Mouse (Mus musculus): ENCODE results near the gene Atp8b5. TPM values are rescaled to one million over a fixed set of nuclear protein-coding genes. Genes with fewer than 3 reads are reported as not detected.

Atp8b5 gene
- polyA plus RNA-seq, 1 experiment from 2014 or later, result 1.1 TPM

- no peak overlapping the region for H3K27ac ChIP-seq (ENCODE audit: low read depth, low read length)
- no peaks in the 10 kb centered on the region for H3K4me1 ChIP-seq (replicated peaks; ENCODE audit: control insufficient read depth, insufficient read depth, low read length)
- no peak for TF ChIP-seq CTCF (IDR thresholded peaks at IDR 0.05; ENCODE audit: low read depth)
- no peak overlapping the region for H3K4me2 ChIP-seq (replicated peaks; ENCODE audit: low read depth)
- ATAC-seq, result no peak
- H3K27me3 ChIP-seq (replicated peaks; ENCODE audit: control insufficient read depth, insufficient read depth, low read length), result no peaks in the 10 kb centered on the region
- no peaks in the 10 kb centered on the region for H3K9me3 ChIP-seq (ENCODE audit: control insufficient read depth)
- no peak overlapping the region for H3K9ac ChIP-seq (ENCODE audit: low read depth, low read length)
- H3K36me3 ChIP-seq (ENCODE audit: control insufficient read depth, insufficient read depth), result no peaks in the 10 kb centered on the region; the same call in 1 of the 2 replicates
- WGBS, result 59% methylated on average over 2 of the region's 2 CpGs
- H3K4me3 ChIP-seq (ENCODE audit: low read depth, low read length), result no peak overlapping the region
Observed at GRCm38 (mm10) chr4:43334771-43335170, 67.8 kb downstream of the Atp8b5 start.

DNA sequence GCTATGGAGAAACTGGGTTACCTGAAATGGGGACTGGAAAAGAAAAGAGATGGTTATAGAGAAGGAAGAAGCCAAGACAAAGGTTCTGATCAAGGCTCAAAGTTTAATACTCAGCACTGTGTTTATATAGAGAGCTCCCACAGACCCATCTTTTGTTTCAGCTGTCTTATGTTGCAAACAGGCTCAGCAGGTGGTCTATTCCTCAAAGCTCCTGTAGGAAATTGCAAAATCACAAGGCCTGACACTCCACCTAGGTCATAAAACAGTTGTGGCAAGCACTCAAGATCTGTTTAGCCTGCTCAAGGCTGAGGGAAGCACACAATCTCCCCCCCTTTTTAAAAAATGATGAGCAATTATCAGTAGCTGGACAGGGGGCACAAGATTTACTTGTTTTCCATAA, 69.2 kb downstream of the Atp8b5 start:
- no peak overlapping the region for H3K27ac ChIP-seq (ENCODE audit: low read depth, low read length)
- no peak for TF ChIP-seq CTCF (IDR thresholded peaks at IDR 0.05; ENCODE audit: low read depth)
- H3K9me3 ChIP-seq (ENCODE audit: control insufficient read depth), result no peaks in the 10 kb centered on the region
- no peak overlapping the region for H3K4me3 ChIP-seq (ENCODE audit: low read depth, low read length)
- H3K9ac ChIP-seq (ENCODE audit: low read depth, low read length), result no peak overlapping the region
- H3K27me3 ChIP-seq (replicated peaks; ENCODE audit: control insufficient read depth, insufficient read depth, low read length), result no peaks in the 10 kb centered on the region
- H3K36me3 ChIP-seq (ENCODE audit: control insufficient read depth, insufficient read depth), result no peaks in the 10 kb centered on the region; the same call in 1 of the 2 replicates
- H3K4me2 ChIP-seq (replicated peaks; ENCODE audit: low read depth), result no peak overlapping the region
- H3K4me1 ChIP-seq (replicated peaks; ENCODE audit: control insufficient read depth, insufficient read depth, low read length), result no peaks in the 10 kb centered on the region
- no peak for ATAC-seq

DNA sequence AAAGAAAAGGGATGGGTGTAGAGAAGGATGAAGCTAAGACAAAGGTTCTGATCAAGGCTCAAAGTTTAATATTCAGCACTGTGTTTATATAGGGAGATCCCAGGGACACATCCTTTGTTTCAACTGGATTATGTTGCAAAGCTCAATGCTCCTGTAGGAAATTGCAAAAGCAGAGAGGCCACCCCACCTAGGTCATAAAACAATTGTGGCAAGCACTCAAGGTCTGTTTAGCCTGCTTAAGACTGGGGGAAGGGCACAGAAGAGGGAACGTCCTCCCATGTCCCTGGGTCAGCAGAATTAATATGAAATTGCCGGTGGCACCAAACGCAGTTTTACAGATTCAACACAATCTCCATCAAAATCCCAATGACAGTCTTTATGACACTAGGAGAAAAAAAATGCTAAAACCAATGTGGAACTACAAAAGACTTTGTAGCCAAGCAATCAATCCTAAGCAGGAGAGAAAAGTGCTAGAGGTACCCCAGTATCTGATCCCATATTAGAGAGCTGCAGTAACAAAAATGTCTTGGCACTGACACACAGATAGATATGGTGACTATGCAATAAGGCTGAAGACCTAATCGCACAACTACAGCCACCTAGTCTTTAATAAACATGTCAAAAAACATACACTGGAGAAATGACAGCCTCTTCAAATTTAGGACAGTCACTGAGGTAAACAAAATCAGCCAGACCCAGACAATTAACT, 73.3 kb downstream of the Atp8b5 start:
- no peaks in the 10 kb centered on the region for H3K9me3 ChIP-seq (ENCODE audit: control insufficient read depth)
- no peaks in the 10 kb centered on the region for H3K36me3 ChIP-seq (ENCODE audit: control insufficient read depth, insufficient read depth)
- peak; percentile 83 for ATAC-seq
- TF ChIP-seq CTCF (IDR thresholded peaks at IDR 0.05; ENCODE audit: low read depth), result no peak
- H3K9ac ChIP-seq (ENCODE audit: low read depth, low read length), result no peak overlapping the region
- H3K4me3 ChIP-seq (ENCODE audit: low read depth, low read length), result peak overlapping the region; percentile 23
- 17% methylated on average over 4 of the region's 4 CpGs for WGBS
- H3K27ac ChIP-seq (ENCODE audit: low read depth, low read length), result peak overlapping the region; percentile 46
- H3K27me3 ChIP-seq (replicated peaks; ENCODE audit: control insufficient read depth, insufficient read depth, low read length), result no peaks in the 10 kb centered on the region
- no peaks in the 10 kb centered on the region for H3K4me1 ChIP-seq (replicated peaks; ENCODE audit: control insufficient read depth, insufficient read depth, low read length)
- H3K4me2 ChIP-seq (replicated peaks; ENCODE audit: low read depth), result peak overlapping the region; percentile 57

DNA sequence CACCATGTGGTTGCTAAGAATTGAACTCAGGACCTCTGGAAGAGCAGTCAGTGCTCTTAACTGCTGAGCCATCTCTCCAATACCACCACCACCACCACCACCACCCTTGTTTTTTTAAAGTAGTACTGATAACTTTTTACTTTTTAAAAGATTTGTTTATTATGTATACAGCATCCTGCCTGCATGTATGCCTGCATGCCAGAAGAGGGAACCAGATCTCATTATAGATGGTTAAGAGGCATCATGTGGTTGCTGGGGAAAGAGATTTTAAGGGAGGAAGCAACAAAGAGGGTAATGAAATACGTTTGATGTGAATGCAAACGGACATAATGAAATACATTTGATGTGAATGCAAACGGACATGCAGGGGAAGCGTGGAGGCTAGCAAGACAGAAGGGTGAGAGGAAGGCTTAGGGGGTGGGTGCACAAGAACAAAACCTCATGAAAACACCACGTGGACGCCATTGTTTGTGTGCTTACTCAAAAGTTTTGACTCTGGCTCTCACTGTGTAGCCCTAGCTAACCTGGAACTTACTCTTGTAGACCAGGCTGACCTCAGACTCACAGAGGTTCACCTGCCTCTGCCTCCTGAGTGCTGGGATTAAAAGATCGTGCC, 74.4 kb downstream of the Atp8b5 start:
- peak; percentile 48 for TF ChIP-seq CTCF (IDR thresholded peaks at IDR 0.05; ENCODE audit: low read depth)
- Histone ChIP-seq H3K4me3 (ENCODE audit: low read depth, low read length) (no peak overlapping the region), H3K4me1 (replicated peaks; ENCODE audit: control insufficient read depth, insufficient read depth, low read length) (no peaks in the 10 kb centered on the region), H3K27me3 (replicated peaks; ENCODE audit: control insufficient read depth, insufficient read depth, low read length) (no peaks in the 10 kb centered on the region), H3K4me2 (replicated peaks; ENCODE audit: low read depth) (no peak overlapping the region), H3K27ac (ENCODE audit: low read depth, low read length) (no peak overlapping the region), H3K9me3 (ENCODE audit: control insufficient read depth) (no peaks in the 10 kb centered on the region), H3K9ac (ENCODE audit: low read depth, low read length) (no peak overlapping the region), H3K36me3 (ENCODE audit: control insufficient read depth, insufficient read depth) (no peaks in the 10 kb centered on the region)
- ATAC-seq, result no peak
- WGBS, result 87% methylated on average over 7 of the region's 7 CpGs

DNA sequence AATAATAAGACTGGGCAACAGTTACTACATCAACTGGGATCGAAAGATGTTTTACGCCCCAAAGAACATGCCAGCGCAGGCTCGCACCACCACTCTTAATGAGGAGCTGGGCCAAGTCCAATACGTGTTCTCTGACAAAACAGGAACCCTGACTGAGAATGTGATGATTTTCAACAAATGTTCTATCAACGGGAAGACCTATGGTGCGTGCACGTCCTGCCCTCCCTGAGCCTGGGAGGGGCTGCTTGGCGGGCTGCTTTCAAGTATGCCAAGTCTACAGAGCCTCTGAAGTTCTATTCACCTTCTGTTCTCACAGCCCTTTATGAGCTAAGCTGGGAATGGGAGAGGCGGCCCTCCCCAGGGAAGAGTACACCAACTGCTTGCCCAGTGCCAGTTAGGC, 75.5 kb downstream of the Atp8b5 start:
- H3K27ac ChIP-seq (ENCODE audit: low read depth, low read length), result no peak overlapping the region
- 90% methylated on average over 10 of the region's 10 CpGs for WGBS
- no peak for TF ChIP-seq CTCF (IDR thresholded peaks at IDR 0.05; ENCODE audit: low read depth)

DNA sequence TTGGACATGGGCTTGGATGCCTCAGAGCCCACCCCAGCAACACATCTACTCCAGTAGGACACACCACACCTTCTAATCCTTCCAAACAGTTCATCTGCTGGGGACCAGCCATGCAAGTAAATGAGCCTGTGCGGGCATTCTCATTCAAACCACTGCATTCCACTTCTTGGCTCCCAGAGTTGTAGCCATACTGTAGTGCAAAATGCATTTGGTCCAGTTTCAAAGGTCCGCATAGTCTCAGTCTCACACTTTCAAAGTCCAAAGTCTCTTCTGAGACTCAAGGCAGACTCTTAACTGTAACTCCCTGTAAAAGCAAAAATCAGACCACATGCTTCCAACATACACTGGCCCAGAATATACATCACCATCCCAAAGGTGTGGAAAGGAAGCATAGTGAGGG, 78.0 kb downstream of the Atp8b5 start:
- no peak overlapping the region for H3K4me3 ChIP-seq (ENCODE audit: low read depth, low read length)
- WGBS, result 58% methylated on average over 2 of the region's 2 CpGs
- H3K4me1 ChIP-seq (replicated peaks; ENCODE audit: control insufficient read depth, insufficient read depth, low read length), result no peaks in the 10 kb centered on the region
- peak; percentile 62 for ATAC-seq
- no peaks in the 10 kb centered on the region for H3K27me3 ChIP-seq (replicated peaks; ENCODE audit: control insufficient read depth, insufficient read depth, low read length)
- no peaks in the 10 kb centered on the region for H3K9me3 ChIP-seq (ENCODE audit: control insufficient read depth)
- H3K36me3 ChIP-seq (ENCODE audit: control insufficient read depth, insufficient read depth), result no peaks in the 10 kb centered on the region
- no peak overlapping the region for H3K9ac ChIP-seq (ENCODE audit: low read depth, low read length)
- H3K27ac ChIP-seq (ENCODE audit: low read depth, low read length), result peak overlapping the region; percentile 60
- peak overlapping the region; percentile 24; the same call in 1 of the 2 replicates for H3K4me2 ChIP-seq (replicated peaks; ENCODE audit: low read depth)
- TF ChIP-seq CTCF (IDR thresholded peaks at IDR 0.05; ENCODE audit: low read depth), result no peak

More for the DNA sequence above, 75.5 kb downstream of the Atp8b5 start:
- Histone ChIP-seq H3K36me3 (ENCODE audit: control insufficient read depth, insufficient read depth) (no peaks in the 10 kb centered on the region), H3K9ac (ENCODE audit: low read depth, low read length) (no peak overlapping the region), H3K9me3 (ENCODE audit: control insufficient read depth) (no peaks in the 10 kb centered on the region), H3K4me2 (replicated peaks; ENCODE audit: low read depth) (no peak overlapping the region), H3K4me1 (replicated peaks; ENCODE audit: control insufficient read depth, insufficient read depth, low read length) (no peaks in the 10 kb centered on the region), H3K27me3 (replicated peaks; ENCODE audit: control insufficient read depth, insufficient read depth, low read length) (no peaks in the 10 kb centered on the region), H3K4me3 (ENCODE audit: low read depth, low read length) (no peak overlapping the region)
- no peak for ATAC-seq

Measured in intestine, postnatal 0 days (tissue).